Mouse (Mus musculus): Measurements from ENCODE around the gene Mdk. TPM values are rescaled to one million over a fixed set of nuclear protein-coding genes. Genes with fewer than 3 reads are reported as not detected.

The Mdk gene
- polyA plus RNA-seq, 1 experiment: 3.1 TPM

- peaks cover 1% of the 10 kb centered on the region; the same call in 1 of the 2 replicates for H3K36me3 ChIP-seq (ENCODE audit: control insufficient read depth, insufficient read depth, low read length)
- H3K4me1 ChIP-seq (ENCODE audit: control insufficient read depth, insufficient read depth, insufficient read length): peaks cover 51% of the 10 kb centered on the region
- TF ChIP-seq CTCF (IDR thresholded peaks at IDR 0.05; ENCODE audit: extremely low read depth, insufficient read depth, insufficient read length, insufficient replicate concordance) (no peak), POLR2A (IDR thresholded peaks at IDR 0.05; ENCODE audit: low read depth, low read length) (no peak)
- 9% methylated on average over 15 of the region's 15 CpGs for WGBS
- peak overlapping the region; percentile 49 for H3K4me3 ChIP-seq (ENCODE audit: extremely low read depth, insufficient read depth, insufficient read length)
- H3K27me3 ChIP-seq (ENCODE audit: control insufficient read depth, insufficient read depth, low read length): no peaks in the 10 kb centered on the region
- peak overlapping the region; percentile 70 for H3K27ac ChIP-seq (ENCODE audit: insufficient read depth, low read length)
- DNase-seq (ENCODE audit: low read depth in 1 of 2, low spot score in 2 of 2): peak in 1 of 2 experiments; percentile 54
Observed at GRCm38 (mm10) chr2:91950275-91951085, 18.4 kb upstream of the Mdk start.

- TF ChIP-seq CTCF (IDR thresholded peaks at IDR 0.05; ENCODE audit: extremely low read depth, insufficient read depth, insufficient read length, insufficient replicate concordance) (no peak), POLR2A (IDR thresholded peaks at IDR 0.05; ENCODE audit: low read depth, low read length) (no peak)
- H3K4me3 ChIP-seq (ENCODE audit: extremely low read depth, insufficient read depth, insufficient read length): peak overlapping the region; percentile 49
- H3K36me3 ChIP-seq (ENCODE audit: control insufficient read depth, insufficient read depth, low read length): peaks cover 7% of the 10 kb centered on the region; the same call in 1 of the 2 replicates
- H3K27ac ChIP-seq (ENCODE audit: insufficient read depth, low read length): peak overlapping the region; percentile 38
- 9% methylated on average over 17 of the region's 17 CpGs for WGBS
- no peaks in the 10 kb centered on the region for H3K27me3 ChIP-seq (ENCODE audit: control insufficient read depth, insufficient read depth, low read length)
- H3K4me1 ChIP-seq (ENCODE audit: control insufficient read depth, insufficient read depth, insufficient read length): peaks cover 52% of the 10 kb centered on the region
- DNase-seq (ENCODE audit: low read depth in 1 of 2, low spot score in 2 of 2): peak in 1 of 2 experiments; percentile 33
Observed at GRCm38 (mm10) chr2:91949411-91950274, 17.5 kb upstream of the Mdk start.

GRCm38 (mm10) chr2:91948792-91949241, 16.7 kb upstream of the Mdk start:
- H3K27ac ChIP-seq (ENCODE audit: insufficient read depth, low read length): 0 out of 2 replicates have a peak overlapping the region, but pooled peaks have one; percentile 4
- peaks cover 55% of the 10 kb centered on the region for H3K4me1 ChIP-seq (ENCODE audit: control insufficient read depth, insufficient read depth, insufficient read length)
- H3K36me3 ChIP-seq (ENCODE audit: control insufficient read depth, insufficient read depth, low read length): peaks cover 7% of the 10 kb centered on the region; the same call in 1 of the 2 replicates
- no peak for TF ChIP-seq POLR2A (IDR thresholded peaks at IDR 0.05; ENCODE audit: low read depth, low read length)
- no peak for TF ChIP-seq CTCF (IDR thresholded peaks at IDR 0.05; ENCODE audit: extremely low read depth, insufficient read depth, insufficient read length, insufficient replicate concordance)
- WGBS: 14% methylated on average over 3 of the region's 3 CpGs
- no peaks in the 10 kb centered on the region for H3K27me3 ChIP-seq (ENCODE audit: control insufficient read depth, insufficient read depth, low read length)
- no peak overlapping the region for H3K4me3 ChIP-seq (ENCODE audit: extremely low read depth, insufficient read depth, insufficient read length)
- no peak for DNase-seq (ENCODE audit: low read depth in 1 of 2, low spot score in 2 of 2)

- no peaks in the 10 kb centered on the region for H3K27me3 ChIP-seq (ENCODE audit: control insufficient read depth, insufficient read depth, low read length)
- peak overlapping the region; percentile 9; the same call in 1 of the 2 replicates for H3K4me3 ChIP-seq (ENCODE audit: extremely low read depth, insufficient read depth, insufficient read length)
- TF ChIP-seq POLR2A (IDR thresholded peaks at IDR 0.05; ENCODE audit: low read depth, low read length) (no peak), CTCF (IDR thresholded peaks at IDR 0.05; ENCODE audit: extremely low read depth, insufficient read depth, insufficient read length, insufficient replicate concordance) (no peak)
- H3K36me3 ChIP-seq (ENCODE audit: control insufficient read depth, insufficient read depth, low read length): peaks cover 7% of the 10 kb centered on the region; the same call in 1 of the 2 replicates
- WGBS: 12% methylated on average over 6 of the region's 6 CpGs
- no peak for DNase-seq (ENCODE audit: low read depth in 1 of 2, low spot score in 2 of 2)
- peaks cover 52% of the 10 kb centered on the region for H3K4me1 ChIP-seq (ENCODE audit: control insufficient read depth, insufficient read depth, insufficient read length)
- H3K27ac ChIP-seq (ENCODE audit: insufficient read depth, low read length): peak overlapping the region; percentile 39
Observed at GRCm38 (mm10) chr2:91948151-91948509, 16.0 kb upstream of the Mdk start.

- H3K36me3 ChIP-seq (ENCODE audit: control insufficient read depth, insufficient read depth, low read length): peaks cover 8% of the 10 kb centered on the region
- no peak for DNase-seq (ENCODE audit: low read depth in 1 of 2, low spot score in 2 of 2)
- WGBS: 38% methylated on average over 11 of the region's 11 CpGs
Observed at GRCm38 (mm10) chr2:91947397-91948150, 15.5 kb upstream of the Mdk start.

GRCm38 (mm10) chr2:91946836-91947235, 14.7 kb upstream of the Mdk start:
- Histone ChIP-seq H3K4me1 (ENCODE audit: control insufficient read depth, insufficient read depth, insufficient read length) (peaks cover 52% of the 10 kb centered on the region), H3K4me3 (ENCODE audit: extremely low read depth, insufficient read depth, insufficient read length) (no peak overlapping the region), H3K27ac (ENCODE audit: insufficient read depth, low read length) (no peak overlapping the region), H3K27me3 (ENCODE audit: control insufficient read depth, insufficient read depth, low read length) (no peaks in the 10 kb centered on the region), H3K36me3 (ENCODE audit: control insufficient read depth, insufficient read depth, low read length) (peaks cover 16% of the 10 kb centered on the region)
- 48% methylated on average over 6 of the region's 6 CpGs for WGBS
- TF ChIP-seq CTCF (IDR thresholded peaks at IDR 0.05; ENCODE audit: extremely low read depth, insufficient read depth, insufficient read length, insufficient replicate concordance) (no peak), POLR2A (IDR thresholded peaks at IDR 0.05; ENCODE audit: low read depth, low read length) (no peak)
- DNase-seq (ENCODE audit: low read depth in 1 of 2, low spot score in 2 of 2): no peak

More at GRCm38 (mm10) chr2:91947397-91948150, 15.5 kb upstream of the Mdk start:
- TF ChIP-seq POLR2A (IDR thresholded peaks at IDR 0.05; ENCODE audit: low read depth, low read length): no peak
- TF ChIP-seq CTCF (IDR thresholded peaks at IDR 0.05; ENCODE audit: extremely low read depth, insufficient read depth, insufficient read length, insufficient replicate concordance): no peak
- Histone ChIP-seq H3K4me3 (ENCODE audit: extremely low read depth, insufficient read depth, insufficient read length) (peak overlapping the region; percentile 9; the same call in 1 of the 2 replicates), H3K27ac (ENCODE audit: insufficient read depth, low read length) (peak overlapping the region; percentile 39), H3K4me1 (ENCODE audit: control insufficient read depth, insufficient read depth, insufficient read length) (peaks cover 52% of the 10 kb centered on the region), H3K27me3 (ENCODE audit: control insufficient read depth, insufficient read depth, low read length) (no peaks in the 10 kb centered on the region)
